Mouse (Mus musculus): Measurements from ENCODE around the gene Osbp2. TPM values are rescaled to one million over a fixed set of nuclear protein-coding genes. Genes with fewer than 3 reads are reported as not detected.

Osbp2 gene
- polyA plus RNA-seq, 1 experiment from 2014 or later: not detected

GRCm38 (mm10) chr11:3676423-3676822 is 187.3 kb downstream of the Osbp2 start:
- Histone ChIP-seq H3K36me3 (replicated peaks; ENCODE audit: insufficient read depth, low read length) (peaks cover 72% of the 10 kb centered on the region), H3K27ac (ENCODE audit: low read depth) (no peak overlapping the region), H3K27me3 (ENCODE audit: insufficient read depth, low read length) (no peaks in the 10 kb centered on the region), H3K9me3 (ENCODE audit: low read length) (no peaks in the 10 kb centered on the region), H3K4me3 (ENCODE audit: low read depth, low read length) (no peak overlapping the region), H3K4me1 (ENCODE audit: insufficient read depth) (no peaks in the 10 kb centered on the region), H3K9ac (replicated peaks) (no peak overlapping the region), H3K4me2 (ENCODE audit: low read depth, low read length) (no peak overlapping the region)
- TF ChIP-seq CTCF (IDR thresholded peaks at IDR 0.05; ENCODE audit: low read depth): no peak
- no peak for TF ChIP-seq EP300 (IDR thresholded peaks at IDR 0.05; ENCODE audit: low read depth)
- DNase-seq (no peak), ATAC-seq (no peak)
- 58% methylated on average over 5 of the region's 5 CpGs for WGBS (ENCODE audit: insufficient replicate concordance)

GRCm38 (mm10) chr11:3674545-3674944 is 189.2 kb downstream of the Osbp2 start:
- ATAC-seq: no peak
- Histone ChIP-seq H3K4me2 (ENCODE audit: low read depth, low read length) (no peak overlapping the region), H3K9me3 (ENCODE audit: low read length) (no peaks in the 10 kb centered on the region), H3K4me3 (ENCODE audit: low read depth, low read length) (no peak overlapping the region), H3K27ac (ENCODE audit: low read depth) (no peak overlapping the region), H3K4me1 (ENCODE audit: insufficient read depth) (no peaks in the 10 kb centered on the region), H3K36me3 (replicated peaks; ENCODE audit: insufficient read depth, low read length) (peaks cover 76% of the 10 kb centered on the region), H3K9ac (replicated peaks) (no peak overlapping the region), H3K27me3 (ENCODE audit: insufficient read depth, low read length) (no peaks in the 10 kb centered on the region)
- no peak for DNase-seq
- WGBS (ENCODE audit: insufficient replicate concordance): 83% methylated on average over 4 of the region's 4 CpGs
- TF ChIP-seq CTCF (IDR thresholded peaks at IDR 0.05; ENCODE audit: low read depth) (no peak), EP300 (IDR thresholded peaks at IDR 0.05; ENCODE audit: low read depth) (no peak)

DNA sequence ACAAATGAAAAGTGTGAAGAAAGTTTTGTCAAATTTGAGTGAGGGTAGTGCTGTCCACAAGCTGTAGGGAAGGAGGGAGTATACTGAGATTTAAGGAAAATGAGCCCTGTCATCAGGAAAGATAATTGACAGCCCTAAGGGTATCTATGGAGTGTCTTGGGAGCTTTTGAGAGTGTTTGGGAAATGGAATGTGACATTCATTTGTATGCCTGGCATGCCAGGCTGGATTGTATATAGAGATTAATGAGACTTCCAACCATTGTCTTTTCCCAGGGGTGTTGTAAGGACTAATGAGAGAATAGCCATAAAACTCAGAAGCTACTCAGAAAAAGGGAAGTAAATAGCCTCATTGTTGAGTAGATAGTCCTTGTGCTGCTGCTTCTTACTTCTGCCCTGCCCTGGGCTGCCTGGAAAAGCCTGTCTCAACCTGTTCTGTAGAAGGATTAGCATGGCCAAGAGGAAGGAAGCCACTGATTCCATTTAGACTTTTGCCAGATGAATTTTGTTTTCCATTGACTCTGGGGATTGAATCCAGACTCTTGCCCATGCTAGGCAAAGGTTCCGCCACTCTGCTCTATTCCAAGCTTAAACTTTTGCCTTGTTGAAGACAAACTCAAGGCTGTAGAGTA is 192.6 kb downstream of the Osbp2 start:
- H3K9ac ChIP-seq (replicated peaks): no peak overlapping the region
- WGBS (ENCODE audit: insufficient replicate concordance): 91% methylated on average over 1 of the region's 1 CpGs
- DNase-seq: no peak
- TF ChIP-seq CTCF (IDR thresholded peaks at IDR 0.05; ENCODE audit: low read depth): no peak
- peaks cover 3% of the 10 kb centered on the region; the same call in 1 of the 2 replicates for H3K4me1 ChIP-seq (ENCODE audit: insufficient read depth)
- ATAC-seq: no peak
- no peak overlapping the region for H3K4me2 ChIP-seq (ENCODE audit: low read depth, low read length)
- H3K27ac ChIP-seq (ENCODE audit: low read depth): no peak overlapping the region
- H3K27me3 ChIP-seq (ENCODE audit: insufficient read depth, low read length): no peaks in the 10 kb centered on the region
- H3K4me3 ChIP-seq (ENCODE audit: low read depth, low read length): no peak overlapping the region
- no peaks in the 10 kb centered on the region for H3K9me3 ChIP-seq (ENCODE audit: low read length)
- H3K36me3 ChIP-seq (replicated peaks; ENCODE audit: insufficient read depth, low read length): peaks cover 59% of the 10 kb centered on the region

DNA sequence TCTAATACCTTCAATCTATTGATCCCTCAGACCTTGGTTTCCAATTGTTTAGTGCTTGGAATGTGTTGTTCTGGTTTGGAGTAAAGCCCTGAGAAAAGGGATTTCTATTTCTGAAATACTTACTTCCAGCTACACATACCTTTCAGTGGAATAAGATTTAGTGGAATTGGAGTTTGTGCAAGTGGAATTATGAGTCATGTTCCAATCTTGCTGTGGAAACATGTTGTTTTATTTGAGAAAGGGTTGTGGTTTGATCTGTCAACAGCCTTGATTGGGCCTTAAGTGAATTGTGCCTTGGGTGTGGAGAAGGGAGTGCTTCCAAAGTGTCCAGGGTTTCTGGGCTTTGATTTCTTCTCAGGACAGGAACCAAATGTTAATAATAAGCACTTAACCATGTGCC is 193.9 kb downstream of the Osbp2 start:
- no peak for ATAC-seq
- no peak overlapping the region for H3K27ac ChIP-seq (ENCODE audit: low read depth)
- no peak for DNase-seq
- H3K4me2 ChIP-seq (ENCODE audit: low read depth, low read length): no peak overlapping the region
- TF ChIP-seq CTCF (IDR thresholded peaks at IDR 0.05; ENCODE audit: low read depth) (no peak), EP300 (IDR thresholded peaks at IDR 0.05; ENCODE audit: low read depth) (no peak)
- no peak overlapping the region for H3K4me3 ChIP-seq (ENCODE audit: low read depth, low read length)
- no peaks in the 10 kb centered on the region for H3K27me3 ChIP-seq (ENCODE audit: insufficient read depth, low read length)
- H3K4me1 ChIP-seq (ENCODE audit: insufficient read depth): peaks cover 3% of the 10 kb centered on the region; the same call in 1 of the 2 replicates
- H3K9ac ChIP-seq (replicated peaks): no peak overlapping the region
- H3K9me3 ChIP-seq (ENCODE audit: low read length): no peaks in the 10 kb centered on the region
- H3K36me3 ChIP-seq (replicated peaks; ENCODE audit: insufficient read depth, low read length): peaks cover 56% of the 10 kb centered on the region

DNA sequence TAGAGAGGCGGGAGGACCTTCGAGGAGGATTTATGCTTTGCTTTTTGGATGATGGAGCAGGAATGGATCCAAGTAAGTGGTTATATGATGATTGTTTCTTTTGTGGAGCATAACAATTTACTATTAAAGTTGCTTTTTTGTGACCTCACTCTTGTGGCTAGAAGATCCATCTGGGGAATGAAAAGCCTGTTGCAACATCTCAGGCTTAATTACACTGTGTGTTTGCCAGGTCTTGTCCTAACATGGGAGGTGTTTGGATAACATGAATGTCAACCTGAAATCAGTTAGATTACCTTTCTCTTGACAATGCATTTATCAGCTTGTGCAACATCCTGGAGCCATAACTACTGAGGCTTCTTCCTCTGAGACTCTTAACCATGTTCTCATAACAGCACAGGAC is 194.9 kb downstream of the Osbp2 start:
- ATAC-seq: peak; percentile 35; the same call in 1 of the 2 replicates
- Histone ChIP-seq H3K4me1 (ENCODE audit: insufficient read depth) (peaks cover 3% of the 10 kb centered on the region; the same call in 1 of the 2 replicates), H3K27me3 (ENCODE audit: insufficient read depth, low read length) (no peaks in the 10 kb centered on the region), H3K9me3 (ENCODE audit: low read length) (no peaks in the 10 kb centered on the region), H3K36me3 (replicated peaks; ENCODE audit: insufficient read depth, low read length) (peaks cover 57% of the 10 kb centered on the region), H3K4me3 (ENCODE audit: low read depth, low read length) (no peak overlapping the region), H3K27ac (ENCODE audit: low read depth) (no peak overlapping the region), H3K4me2 (ENCODE audit: low read depth, low read length) (no peak overlapping the region), H3K9ac (replicated peaks) (no peak overlapping the region)
- no peak for DNase-seq
- TF ChIP-seq CTCF (IDR thresholded peaks at IDR 0.05; ENCODE audit: low read depth) (no peak), EP300 (IDR thresholded peaks at IDR 0.05; ENCODE audit: low read depth) (no peak)
- WGBS (ENCODE audit: insufficient replicate concordance): 96% methylated on average over 2 of the region's 2 CpGs

- DNase-seq: no peak
These were observed 196.2 kb downstream of the Osbp2 start for GRCm38 (mm10) chr11:3667506-3667905.

More at GRCm38 (mm10) chr11:3667506-3667905, 196.2 kb downstream of the Osbp2 start:
- ATAC-seq: no peak
- no peak overlapping the region for H3K4me3 ChIP-seq (ENCODE audit: low read depth, low read length)
- TF ChIP-seq CTCF (IDR thresholded peaks at IDR 0.05; ENCODE audit: low read depth): no peak
- no peak for TF ChIP-seq EP300 (IDR thresholded peaks at IDR 0.05; ENCODE audit: low read depth)
- no peaks in the 10 kb centered on the region for H3K27me3 ChIP-seq (ENCODE audit: insufficient read depth, low read length)
- no peak overlapping the region for H3K4me2 ChIP-seq (ENCODE audit: low read depth, low read length)
- 73% methylated on average over 3 of the region's 3 CpGs for WGBS (ENCODE audit: insufficient replicate concordance)
- H3K27ac ChIP-seq (ENCODE audit: low read depth): no peak overlapping the region
- H3K4me1 ChIP-seq (ENCODE audit: insufficient read depth): peaks cover 3% of the 10 kb centered on the region; the same call in 1 of the 2 replicates
- no peak overlapping the region for H3K9ac ChIP-seq (replicated peaks)
- H3K36me3 ChIP-seq (replicated peaks; ENCODE audit: insufficient read depth, low read length): peaks cover 51% of the 10 kb centered on the region
- H3K9me3 ChIP-seq (ENCODE audit: low read length): no peaks in the 10 kb centered on the region

All from liver, postnatal 0 days (tissue).